ENCODE assay signal across 23 mouse cellular contexts in genomic region chr16:24839018-24839417, GRCm38 (mm10).
DNase-seq lines count a peak whose midpoint lies in the region; ATAC-seq lines count a peak whose summit lies in the region.
"Had no signal": no experiment of that assay in that cellular context is flagged by ENCODE, and none has a peak within 500 bp of the region (broad histone marks: within the 10 kb centered on the region; RNA-seq: fewer than 3 reads in every experiment).

No protein-coding gene starts in this region.

- no peaks in the 10 kb centered on the region for H3K27me3 ChIP-seq in embryonic facial prominence, embryonic 12.5 days
- no peaks in the 10 kb centered on the region for H3K27me3 ChIP-seq in splenic B cell, adult 2 months (ENCODE audit: control insufficient read depth, insufficient read depth, low read length, poor library complexity, severe bottlenecking)
- H3K27me3 ChIP-seq: embryonic facial prominence, embryonic 15.5 days; forebrain, embryonic 12.5 days; forebrain, embryonic 15.5 days; hindbrain, embryonic 12.5 days; hindbrain, embryonic 15.5 days; Patski had no signal

- no peak overlapping the region for H3K4me2 ChIP-seq in embryonic facial prominence, embryonic 12.5 days (replicated peaks)
- H3K4me2 ChIP-seq: embryonic facial prominence, embryonic 15.5 days; forebrain, embryonic 12.5 days; forebrain, embryonic 15.5 days; heart, embryonic 11.5 days; hindbrain, embryonic 12.5 days; hindbrain, embryonic 15.5 days had no signal

- no peaks in the 10 kb centered on the region for H3K9me3 ChIP-seq in embryonic facial prominence, embryonic 12.5 days
- H3K9me3 ChIP-seq: embryonic facial prominence, embryonic 15.5 days; forebrain, embryonic 12.5 days; forebrain, embryonic 15.5 days; hindbrain, embryonic 12.5 days; hindbrain, embryonic 15.5 days had no signal

- H3K36me3 ChIP-seq in embryonic facial prominence, embryonic 12.5 days = no peaks in the 10 kb centered on the region
- no peaks in the 10 kb centered on the region for H3K36me3 ChIP-seq in splenic B cell, adult 2 months (ENCODE audit: control insufficient read depth, insufficient read depth, low read length, poor library complexity, severe bottlenecking)
- H3K36me3 ChIP-seq: embryonic facial prominence, embryonic 15.5 days; forebrain, embryonic 12.5 days; forebrain, embryonic 15.5 days; G1E; hindbrain, embryonic 12.5 days; hindbrain, embryonic 15.5 days had no signal

- H3K27ac ChIP-seq in embryonic facial prominence, embryonic 12.5 days = no peak overlapping the region
- H3K27ac ChIP-seq: embryonic facial prominence, embryonic 15.5 days; forebrain, embryonic 12.5 days; forebrain, embryonic 15.5 days; hindbrain, embryonic 12.5 days; hindbrain, embryonic 15.5 days had no signal

- WGBS in embryonic facial prominence, embryonic 12.5 days = 24% methylated on average over 1 of the region's 1 CpGs

- H3K4me1 ChIP-seq in embryonic facial prominence, embryonic 12.5 days = peaks cover 7% of the 10 kb centered on the region; the same call in 1 of the 2 replicates
- H3K4me1 ChIP-seq: embryonic facial prominence, embryonic 15.5 days; forebrain, embryonic 12.5 days; forebrain, embryonic 15.5 days; hindbrain, embryonic 12.5 days; hindbrain, embryonic 15.5 days had no signal

- ATAC-seq in embryonic facial prominence, embryonic 12.5 days (ENCODE audit: insufficient number of reproducible peaks, insufficient read depth, low FRiP score, low TSS enrichment) = peak; percentile 52; the same call in 1 of the 2 replicates
- ATAC-seq: forebrain, embryonic 15.5 days; intestine, postnatal 0 days; Patski had no signal

- no peak overlapping the region for H3K9ac ChIP-seq in embryonic facial prominence, embryonic 12.5 days
- H3K9ac ChIP-seq: embryonic facial prominence, embryonic 15.5 days; forebrain, embryonic 12.5 days; forebrain, embryonic 15.5 days; hindbrain, embryonic 12.5 days; hindbrain, embryonic 15.5 days had no signal

- peak; percentile 2 for DNase-seq in embryo, embryonic 11 days
- no peak for DNase-seq in embryo, embryonic 10.5 days (ENCODE audit: low spot score)
- peak; percentile 71 for DNase-seq in A20 (ENCODE audit: low read depth, low spot score)
- DNase-seq in splenic B cell, adult 2 months (ENCODE audit: low read depth, low spot score) = peak; percentile 60
- DNase-seq in adrenal gland, adult 2 months = no peak
- no peak for DNase-seq in gastrocnemius, postnatal 10 days
- DNase-seq: adrenal gland, postnatal 14 days; cerebellum, adult 11 months; cerebellum, adult 2 months; cerebellum, adult 9-11 months; cerebellum, postnatal 25 days; gastrocnemius, postnatal 14 days; heart, adult 11 months had no signal

- H3K4me3 ChIP-seq in embryonic facial prominence, embryonic 12.5 days = no peak overlapping the region
- H3K4me3 ChIP-seq: embryonic facial prominence, embryonic 15.5 days; forebrain, embryonic 12.5 days; forebrain, embryonic 15.5 days; hindbrain, embryonic 12.5 days; hindbrain, embryonic 15.5 days had no signal

Comparison
In these comparisons a context has a peak if more than half of its experiments do, and no peak if none do; other contexts are left out.
1. DNase-seq: peak in embryo, embryonic 11 days (single experiment), A20 (single experiment) and splenic B cell, adult 2 months (single experiment); none in embryo, embryonic 10.5 days (single experiment), adrenal gland, adult 2 months (single experiment) and gastrocnemius, postnatal 10 days (single experiment).